Mouse (Mus musculus): ENCODE measurements at regions not wholly inside any gene's neighbourhood (a gene's known extent, or its start where the extent isn't known, plus 50 kb on each side); places are given as distances from the start of the nearest gene placed in this dataset.
A peak's percentile ranks its signal among the peaks of the same experiment; 100 is the strongest.

GRCm38 (mm10) chr13:107141209-107141608 is 119.3 kb upstream of the Kif2a start:
- TF ChIP-seq CTCF (IDR thresholded peaks at IDR 0.05; ENCODE audit: borderline replicate concordance, extremely low read depth, insufficient read depth, insufficient read length) (peak; percentile 17; the same call in 1 of the 2 replicates), POLR2A (IDR thresholded peaks at IDR 0.05; ENCODE audit: borderline replicate concordance, extremely low read depth, insufficient read depth, insufficient read length, poor library complexity, severe bottlenecking) (no peak)

All from brain, embryonic 14.5 days (tissue).